Mouse (Mus musculus) embryonic facial prominence, embryonic 14.5 days (tissue): Measurements from ENCODE around the gene Lrrc4b. TPM values are rescaled to one million over a fixed set of nuclear protein-coding genes. Genes with fewer than 3 reads are reported as not detected.

Experiments
- ATAC-seq: fragments of 200-750 bp; cut with Nextera tagmentation; 2 replicates; pipeline ENCODE4 v1.8.0; 2017; ENCODE audit warnings: low read depth, moderate number of reproducible peaks, moderate TSS enrichment
- DNase-seq: peaks from one replicate; pipeline ENCODE4 v3.0.0-alpha.2; 2015; ENCODE audit warnings: low spot score
- H3K27ac ChIP-seq: fragments of 300-500 bp; sonication (generic); replicated peaks from 2 replicates; pipeline ENCODE4 v1.5.1; 2014; ENCODE audit warnings: low read depth, mild to moderate bottlenecking, low read length, moderate library complexity
- H3K27me3 ChIP-seq: fragments of 300-500 bp; sonication (generic); replicated peaks from 2 replicates; pipeline ENCODE4 v1.6.1; 2014; ENCODE audit warnings: low read length; ENCODE audit not compliant: control insufficient read depth, insufficient read depth
- H3K36me3 ChIP-seq: fragments of 300-500 bp; sonication (generic); 2 replicates; pipeline ENCODE4 v1.6.1; 2014; ENCODE audit warnings: low read length, mixed read lengths; ENCODE audit not compliant: control insufficient read depth, insufficient read depth
- H3K4me1 ChIP-seq: fragments of 300-500 bp; sonication (generic); 2 replicates; pipeline ENCODE4 v1.6.1; 2014; ENCODE audit warnings: antibody characterized with exemption, low read length; ENCODE audit not compliant: control insufficient read depth, insufficient read depth
- H3K4me2 ChIP-seq: fragments of 300-500 bp; sonication (generic); 2 replicates; pipeline ENCODE4 v1.6.1; 2014; ENCODE audit warnings: low read depth, mild to moderate bottlenecking, low read length, moderate library complexity, mixed read lengths
- H3K4me3 ChIP-seq: fragments of 300-500 bp; sonication (generic); 2 replicates; pipeline ENCODE4 v1.5.1; 2014; ENCODE audit warnings: low read depth, mild to moderate bottlenecking, low read length
- H3K9ac ChIP-seq: fragments of 300-500 bp; sonication (generic); 2 replicates; pipeline ENCODE4 v1.6.1; 2014; ENCODE audit warnings: low read depth, mild to moderate bottlenecking, low read length, moderate library complexity, mixed read lengths
- H3K9me3 ChIP-seq: fragments of 300-500 bp; sonication (generic); 2 replicates; pipeline ENCODE4 v1.6.1; 2016; ENCODE audit warnings: low read length; ENCODE audit not compliant: control insufficient read depth
- WGBS: fragments of 180-500 bp; shearing (Covaris S2); extraction: QIAGEN DNeasy Blood & Tissue Kit; methylation state at CpG from one replicate; pipeline ENCODE4 v1.1.7; 2014; 5-methylcytosine and 5-hydroxymethylcytosine counted together
- microRNA-seq: library from miRNA; unstranded; fragments of <30 nt; microRNA quantifications from one replicate; pipeline ENCODE4, GENCODE M21; 2016; ENCODE audit warnings: borderline number of aligned reads
- polyA plus RNA-seq: library from polyadenylated mRNA; unstranded; fragments of >200 nt; fragmentation: Nextera tagmentation; extraction: Ambion mirVana; gene quantifications from 2 replicates; pipeline ENCODE4 v1.2.1, GENCODE M21; 2014

Gene Lrrc4b
- polyA plus RNA-seq, 1 experiment from 2014 or later = 2.1 TPM

- ATAC-seq (no peak), DNase-seq (no peak)
- no peaks in the 10 kb centered on the region for H3K27me3 ChIP-seq
- H3K27ac ChIP-seq = no peak overlapping the region
- H3K9ac ChIP-seq = no peak overlapping the region
- H3K9me3 ChIP-seq = 0 out of 2 replicates have a peak, but pooled peaks cover 3% of the 10 kb centered on the region
- H3K4me3 ChIP-seq = no peak overlapping the region
- 59% methylated on average over 15 of the region's 20 CpGs for WGBS
- no peaks in the 10 kb centered on the region for H3K36me3 ChIP-seq
- H3K4me2 ChIP-seq = no peak overlapping the region
- H3K4me1 ChIP-seq = peaks cover 7% of the 10 kb centered on the region
Measured at GRCm38 (mm10) chr7:44500046-44500445, 71.2 kb downstream of the Lrrc4b start.

- no peak overlapping the region for H3K4me3 ChIP-seq
- WGBS = 41% methylated on average over 5 of the region's 5 CpGs
- no peaks in the 10 kb centered on the region for H3K4me1 ChIP-seq
- H3K4me2 ChIP-seq = no peak overlapping the region
- DNase-seq (peak; percentile 43), ATAC-seq (0 out of 2 replicates have a peak, but pooled peaks have one; percentile 62)
- no peak overlapping the region for H3K9ac ChIP-seq
- 0 out of 2 replicates have a peak, but pooled peaks cover 3% of the 10 kb centered on the region for H3K9me3 ChIP-seq
- no peaks in the 10 kb centered on the region for H3K27me3 ChIP-seq
- no peaks in the 10 kb centered on the region for H3K36me3 ChIP-seq
- H3K27ac ChIP-seq = no peak overlapping the region
Measured at GRCm38 (mm10) chr7:44501563-44502115, 72.8 kb downstream of the Lrrc4b start.

- ATAC-seq = no peak
- no peak overlapping the region for H3K4me2 ChIP-seq
- H3K4me3 ChIP-seq = no peak overlapping the region
- H3K9me3 ChIP-seq = 0 out of 2 replicates have a peak, but pooled peaks cover 3% of the 10 kb centered on the region
- no peak for DNase-seq
- H3K9ac ChIP-seq = no peak overlapping the region
- no peaks in the 10 kb centered on the region for H3K4me1 ChIP-seq
- H3K27ac ChIP-seq = no peak overlapping the region
- H3K36me3 ChIP-seq = no peaks in the 10 kb centered on the region
- peaks cover 8% of the 10 kb centered on the region for H3K27me3 ChIP-seq
Measured at GRCm38 (mm10) chr7:44507491-44507890, 78.7 kb downstream of the Lrrc4b start.

Small RNAs within 50 kb of the gene (microRNA-seq; reads per million reads assigned to microRNA genes)
- 0.50 reads per million for gene Mir7052

Other genes with a start within 250 kb of the Lrrc4b start
- gene Klk1b24, start 240.8 kb upstream of the Lrrc4b start, polyA plus RNA-seq = not detected in 2 replicates
- gene Klk1b3, start 230.8 kb upstream of the Lrrc4b start, polyA plus RNA-seq = not detected in 2 replicates
- gene Klk1b4, start 221.6 kb upstream of the Lrrc4b start, polyA plus RNA-seq = not detected in 2 replicates
- not detected in 2 replicates for gene Klk1b5, start 213.1 kb upstream of the Lrrc4b start, polyA plus RNA-seq
- gene Klk1, start 203.7 kb upstream of the Lrrc4b start, polyA plus RNA-seq = not detected in 2 replicates
- gene Gm36864, start 192.8 kb upstream of the Lrrc4b start, polyA plus RNA-seq = not detected in 2 replicates
- 0.83 and 1.1 TPM in 2 replicates for gene 1700028J19Rik, start 182.3 kb upstream of the Lrrc4b start, polyA plus RNA-seq
- 117 and 144 TPM in 2 replicates for gene 2410002F23Rik, start 182.3 kb upstream of the Lrrc4b start, polyA plus RNA-seq
- gene Acp4, start 171.6 kb upstream of the Lrrc4b start, polyA plus RNA-seq = 0.92 and 0.96 TPM in 2 replicates
- not detected in 2 replicates for gene Gm15517, start 167.6 kb upstream of the Lrrc4b start, polyA plus RNA-seq
- 27.3 and 34.6 TPM in 2 replicates for gene Clec11a, start 122.1 kb upstream of the Lrrc4b start, polyA plus RNA-seq
- gene Shank1, start 118.8 kb upstream of the Lrrc4b start, polyA plus RNA-seq = 3.6 and 3.7 TPM in 2 replicates
- gene Syt3, start 44.9 kb upstream of the Lrrc4b start, polyA plus RNA-seq = 2.4 and 2.6 TPM in 2 replicates
- gene 1700008O03Rik, start 43.2 kb upstream of the Lrrc4b start, polyA plus RNA-seq = 0.33 and 0.80 TPM in 2 replicates
- gene Aspdh, start 36.4 kb downstream of the Lrrc4b start, polyA plus RNA-seq = 0.43 and 0.47 TPM in 2 replicates
- 91.2 and 92.8 TPM in 2 replicates for gene Josd2, start 39.0 kb downstream of the Lrrc4b start, polyA plus RNA-seq
- 140 and 145 TPM in 2 replicates for gene Emc10, start 67.5 kb downstream of the Lrrc4b start, polyA plus RNA-seq
- 5.4 and 10.7 TPM in 2 replicates for gene Fam71e1, start 67.6 kb downstream of the Lrrc4b start, polyA plus RNA-seq
- 0.38 and 0.57 TPM in 2 replicates for gene Mybpc2, start 95.6 kb downstream of the Lrrc4b start, polyA plus RNA-seq
- gene Spib, start 103.1 kb downstream of the Lrrc4b start, polyA plus RNA-seq = 0.26 and 0.35 TPM in 2 replicates
- 57.9 and 64.1 TPM in 2 replicates for gene Pold1, start 119.8 kb downstream of the Lrrc4b start, polyA plus RNA-seq
- gene Nr1h2, start 124.9 kb downstream of the Lrrc4b start, polyA plus RNA-seq = 60.8 and 64.5 TPM in 2 replicates
- 1.7 and 2.8 TPM in 2 replicates for gene Napsa, start 143.4 kb downstream of the Lrrc4b start, polyA plus RNA-seq
- 0.49 and 0.67 TPM in 2 replicates for gene Kcnc3, start 161.6 kb downstream of the Lrrc4b start, polyA plus RNA-seq
- gene Myh14, start 241.8 kb downstream of the Lrrc4b start, polyA plus RNA-seq = 13.6 and 13.8 TPM in 2 replicates